Comparison of ENCODE assay signal across 15 mouse cellular contexts in the genomic region with DNA sequence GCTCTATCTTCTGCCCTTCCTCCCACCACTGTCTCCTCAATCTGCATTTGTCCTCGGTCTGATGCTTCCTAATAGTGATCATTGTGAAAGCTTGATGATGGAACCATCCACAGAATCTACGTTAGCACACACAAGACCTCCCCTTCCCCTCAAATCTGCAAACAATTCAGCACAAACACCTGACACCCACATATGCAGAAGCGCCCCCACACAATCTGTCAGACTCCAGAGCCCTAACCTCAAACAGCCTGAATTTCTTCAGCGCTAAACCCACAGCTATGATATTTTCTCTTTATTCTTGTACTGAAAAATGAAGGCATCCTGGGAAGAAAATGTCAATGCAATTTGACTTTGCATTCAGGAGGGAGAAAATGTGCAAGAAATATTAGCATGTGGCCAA.
DNase-seq lines count a peak whose midpoint lies in the region; ATAC-seq lines count a peak whose summit lies in the region.
"Had no signal": no experiment of that assay in that cellular context is flagged by ENCODE, and none has a peak within 500 bp of the region (broad histone marks: within the 10 kb centered on the region; RNA-seq: fewer than 3 reads in every experiment).

No protein-coding gene starts in this region.

- peak overlapping the region; percentile 64 for H3K27ac ChIP-seq in hindbrain, embryonic 12.5 days
- H3K27ac ChIP-seq in midbrain, embryonic 14.5 days (replicated peaks; ENCODE audit: low read depth, low read length), result peak overlapping the region; percentile 52
- H3K27ac ChIP-seq: embryonic facial prominence, embryonic 15.5 days; heart, adult 2 months; liver, embryonic 12.5 days; stomach, postnatal 0 days had no signal

- WGBS in hindbrain, embryonic 12.5 days, result 70% methylated on average over 4 of the region's 4 CpGs
- 78% methylated on average over 4 of the region's 4 CpGs for WGBS in midbrain, embryonic 14.5 days

- 0 out of 2 replicates have a peak, but pooled peaks cover 4% of the 10 kb centered on the region for H3K36me3 ChIP-seq in hindbrain, embryonic 12.5 days
- no peaks in the 10 kb centered on the region for H3K36me3 ChIP-seq in midbrain, embryonic 14.5 days (ENCODE audit: control insufficient read depth, insufficient read depth, low read length)

- no peak overlapping the region for H3K4me3 ChIP-seq in hindbrain, embryonic 12.5 days
- H3K4me3 ChIP-seq in midbrain, embryonic 14.5 days (replicated peaks; ENCODE audit: low read depth, low read length), result no peak overlapping the region
- H3K4me3 ChIP-seq: embryonic facial prominence, embryonic 15.5 days; heart, adult 2 months; liver, embryonic 12.5 days had no signal

- H3K9me3 ChIP-seq in hindbrain, embryonic 12.5 days (replicated peaks), result no peaks in the 10 kb centered on the region
- H3K9me3 ChIP-seq in midbrain, embryonic 14.5 days (ENCODE audit: control insufficient read depth, low read length), result no peaks in the 10 kb centered on the region
- H3K9me3 ChIP-seq: embryonic facial prominence, embryonic 15.5 days; liver, embryonic 12.5 days had no signal

- no peak overlapping the region for H3K4me2 ChIP-seq in hindbrain, embryonic 12.5 days (replicated peaks)
- H3K4me2 ChIP-seq in midbrain, embryonic 14.5 days (ENCODE audit: low read length), result no peak overlapping the region
- H3K4me2 ChIP-seq: embryonic facial prominence, embryonic 15.5 days; liver, embryonic 12.5 days had no signal

- no peaks in the 10 kb centered on the region for H3K27me3 ChIP-seq in hindbrain, embryonic 12.5 days
- no peaks in the 10 kb centered on the region for H3K27me3 ChIP-seq in midbrain, embryonic 14.5 days (ENCODE audit: control insufficient read depth, insufficient read depth, low read length)
- H3K27me3 ChIP-seq: CH12.LX; embryonic facial prominence, embryonic 15.5 days; liver, embryonic 12.5 days had no signal

- peaks cover 27% of the 10 kb centered on the region for H3K4me1 ChIP-seq in hindbrain, embryonic 12.5 days
- peaks cover 38% of the 10 kb centered on the region for H3K4me1 ChIP-seq in midbrain, embryonic 14.5 days (ENCODE audit: control insufficient read depth, insufficient read depth, low read length)

- DNase-seq in layer of hippocampus, adult 11-12 months (ENCODE audit: low spot score), result peak; percentile 52
- DNase-seq in layer of hippocampus, postnatal 10 days (ENCODE audit: low spot score in 2 of 2), result no peak
- peak; percentile 50 to 59 for DNase-seq in layer of hippocampus, adult 8-10 months (ENCODE audit: low spot score in 2 of 2)
- DNase-seq in midbrain, embryonic 14.5 days, result no peak
- no peak for DNase-seq in thymus, postnatal 10 days (ENCODE audit: low spot score in 2 of 2)
- no peak for DNase-seq in heart, postnatal 4 days
- DNase-seq: heart, adult 2 months; heart, postnatal 10 days; kidney, adult 8-10 months; lung, postnatal 10 days had no signal

- H3K9ac ChIP-seq in hindbrain, embryonic 12.5 days, result no peak overlapping the region
- H3K9ac ChIP-seq in midbrain, embryonic 14.5 days (replicated peaks; ENCODE audit: low read length), result no peak overlapping the region; the same call in 1 of the 2 replicates
- H3K9ac ChIP-seq: embryonic facial prominence, embryonic 15.5 days; liver, embryonic 12.5 days had no signal

- no peak for ATAC-seq in hindbrain, embryonic 12.5 days (ENCODE audit: low FRiP score)
- ATAC-seq in midbrain, embryonic 14.5 days (ENCODE audit: low FRiP score, low TSS enrichment), result no peak
- ATAC-seq: liver, embryonic 12.5 days had no signal

Comparison
In these comparisons a context has a peak if more than half of its experiments do, and no peak if none do; other contexts are left out.
1. DNase-seq: peak in layer of hippocampus, adult 11-12 months (single experiment) and layer of hippocampus, adult 8-10 months (2 of 2); none in layer of hippocampus, postnatal 10 days (0 of 2), midbrain, embryonic 14.5 days (single experiment), thymus, postnatal 10 days (0 of 2) and heart, postnatal 4 days (single experiment).